Mouse (Mus musculus) liver, postnatal 0 days (tissue): ENCODE results near the gene Lca5l.
A peak's percentile ranks its signal among the peaks of the same experiment; 100 is the strongest.

Source experiments
- CTCF ChIP-seq: sonication (generic); IDR thresholded peaks from 2 replicates; pipeline ENCODE4 v1.5.1; 2016; ENCODE audit warnings: antibody characterized with exemption, low read depth
- EP300 ChIP-seq: IDR thresholded peaks from 2 replicates; pipeline ENCODE4 v1.6.1; 2016; ENCODE audit warnings: antibody characterized with exemption, low read depth, mild to moderate bottlenecking

DNA sequence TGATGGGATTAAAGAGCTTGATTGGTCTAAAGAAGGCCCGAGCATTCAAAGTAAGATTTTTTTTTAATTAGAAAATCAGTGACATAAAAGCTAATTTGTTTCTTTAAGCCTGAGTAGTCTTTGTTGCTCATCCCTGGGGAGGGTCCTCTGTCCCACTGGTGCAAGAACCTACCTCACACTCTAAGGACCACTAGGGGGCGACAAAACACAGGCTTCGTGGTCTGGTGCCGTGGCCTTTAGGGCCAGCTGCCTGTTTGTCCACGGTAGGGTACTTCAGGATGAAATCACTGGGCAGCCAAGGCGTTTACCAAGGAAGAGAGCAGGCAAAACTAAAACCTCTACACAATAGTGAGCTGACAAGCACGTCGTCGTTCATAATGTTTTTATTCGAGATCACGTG, 38.3 kb upstream of the Lca5l start:
- peak; percentile 90 for TF ChIP-seq CTCF
- no peak for TF ChIP-seq EP300
